Mouse (Mus musculus): ENCODE data around the gene Rapgefl1. TPM values are rescaled to one million over a fixed set of nuclear protein-coding genes. Genes with fewer than 3 reads are reported as not detected.

Rapgefl1 gene
- polyA plus RNA-seq, 1 experiment, result 29.2 TPM

GRCm38 (mm10) chr11:98850100-98851093 is 13.8 kb downstream of the Rapgefl1 start:
- 86% methylated on average over 26 of the region's 26 CpGs for WGBS

GRCm38 (mm10) chr11:98854116-98854515 is 17.5 kb downstream of the Rapgefl1 start:
- no peak for DNase-seq (ENCODE audit: low read depth, low spot score)
- WGBS, result 42% methylated on average over 8 of the region's 8 CpGs

More at GRCm38 (mm10) chr11:98850100-98851093, 13.8 kb downstream of the Rapgefl1 start:
- no peak for DNase-seq (ENCODE audit: low read depth, low spot score)

- no peak for DNase-seq (ENCODE audit: low read depth, low spot score)
- WGBS, result 34% methylated on average over 2 of the region's 2 CpGs
These were observed 18.1 kb downstream of the Rapgefl1 start for GRCm38 (mm10) chr11:98854659-98855058.

GRCm38 (mm10) chr11:98858759-98859731 is 22.5 kb downstream of the Rapgefl1 start:
- DNase-seq (ENCODE audit: low read depth, low spot score), result peak; percentile 86
- 32% methylated on average over 14 of the region's 14 CpGs for WGBS

GRCm38 (mm10) chr11:98863028-98863750 is 26.6 kb downstream of the Rapgefl1 start, which contains the start of gene Wipf2:
Gene Wipf2 (plus strand): TSS chr11:98863638.
- 7% methylated on average over 41 of the region's 41 CpGs for WGBS
- peak; percentile 86 for DNase-seq (ENCODE audit: low read depth, low spot score)

GRCm38 (mm10) chr11:98863751-98864429 is 27.3 kb downstream of the Rapgefl1 start:
- no peak for DNase-seq (ENCODE audit: low read depth, low spot score)
- WGBS, result under 1% methylated on average over 39 of the region's 39 CpGs

- WGBS, result 91% methylated on average over 12 of the region's 12 CpGs
- no peak for DNase-seq (ENCODE audit: low read depth, low spot score)
These were observed 30.7 kb downstream of the Rapgefl1 start for GRCm38 (mm10) chr11:98867293-98867692.

GRCm38 (mm10) chr11:98869906-98870305 is 33.3 kb downstream of the Rapgefl1 start:
- no peak for DNase-seq (ENCODE audit: low read depth, low spot score)

GRCm38 (mm10) chr11:98870791-98871190 is 34.2 kb downstream of the Rapgefl1 start:
- no peak for DNase-seq (ENCODE audit: low read depth, low spot score)
- 55% methylated on average over 5 of the region's 5 CpGs for WGBS

More at GRCm38 (mm10) chr11:98869906-98870305, 33.3 kb downstream of the Rapgefl1 start:
- 88% methylated on average over 8 of the region's 8 CpGs for WGBS

- no peak for DNase-seq (ENCODE audit: low read depth, low spot score)
- 87% methylated on average over 4 of the region's 4 CpGs for WGBS
These were observed 34.8 kb downstream of the Rapgefl1 start for GRCm38 (mm10) chr11:98871416-98871815.

- WGBS, result 83% methylated on average over 4 of the region's 4 CpGs
- DNase-seq (ENCODE audit: low read depth, low spot score), result no peak
These were observed 35.5 kb downstream of the Rapgefl1 start for GRCm38 (mm10) chr11:98872040-98872439.

GRCm38 (mm10) chr11:98873900-98874299 is 37.3 kb downstream of the Rapgefl1 start:
- 56% methylated on average over 9 of the region's 9 CpGs for WGBS
- peak; percentile 67 for DNase-seq (ENCODE audit: low read depth, low spot score)

- no peak for DNase-seq (ENCODE audit: low read depth, low spot score)
- 77% methylated on average over 9 of the region's 9 CpGs for WGBS
These were observed 40.4 kb downstream of the Rapgefl1 start for GRCm38 (mm10) chr11:98877001-98877400.

GRCm38 (mm10) chr11:98887703-98888102 is 51.1 kb downstream of the Rapgefl1 start:
- 61% methylated on average over 3 of the region's 3 CpGs for WGBS
- no peak for DNase-seq (ENCODE audit: low read depth, low spot score)

- DNase-seq (ENCODE audit: low read depth, low spot score), result no peak
- WGBS, result 93% methylated on average over 4 of the region's 4 CpGs
These were observed 52.5 kb downstream of the Rapgefl1 start for GRCm38 (mm10) chr11:98889077-98889476.

- WGBS, result 92% methylated on average over 5 of the region's 5 CpGs
- DNase-seq (ENCODE audit: low read depth, low spot score), result no peak
These were observed 53.4 kb downstream of the Rapgefl1 start for GRCm38 (mm10) chr11:98889977-98890376.

GRCm38 (mm10) chr11:98892426-98892825 is 55.8 kb downstream of the Rapgefl1 start:
- 85% methylated on average over 5 of the region's 5 CpGs for WGBS
- no peak for DNase-seq (ENCODE audit: low read depth, low spot score)

- no peak for DNase-seq (ENCODE audit: low read depth, low spot score)
- WGBS, result 74% methylated on average over 12 of the region's 12 CpGs
These were observed 64.0 kb downstream of the Rapgefl1 start for GRCm38 (mm10) chr11:98900529-98901125.

Measured in large intestine, adult 2 months (tissue).